In the genomic region with DNA sequence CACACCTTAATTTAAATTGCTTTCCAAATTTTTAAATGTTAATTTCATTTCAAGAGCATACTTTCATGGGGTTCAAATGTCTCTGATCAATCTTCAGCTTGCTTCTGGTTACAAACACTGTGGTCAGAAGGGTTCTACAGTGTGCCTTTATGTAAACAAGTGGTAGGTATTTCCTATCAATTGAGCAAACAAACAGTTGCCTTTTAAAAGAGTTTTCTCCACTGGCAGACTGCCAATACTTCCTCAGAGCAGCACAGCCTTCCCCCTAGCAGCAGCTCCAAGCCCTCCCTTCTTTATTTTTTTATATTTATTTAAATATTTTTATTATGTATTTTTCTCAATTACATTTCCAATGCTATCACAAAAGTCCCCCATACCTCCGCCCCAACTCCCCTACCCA, we compare ENCODE assay signal across 20 mouse cellular contexts.
A peak's percentile ranks its signal among the peaks of the same experiment; 100 is the strongest.
DNase-seq lines count a peak whose midpoint lies in the region; ATAC-seq and TF ChIP-seq lines count a peak whose summit lies in the region.
"Had no signal": no experiment of that assay in that cellular context is flagged by ENCODE, and none has a peak within 500 bp of the region (broad histone marks: within the 10 kb centered on the region; RNA-seq: fewer than 3 reads in every experiment).

No protein-coding gene starts in this region.

- no peak for TF ChIP-seq CTCF in intestine, postnatal 0 days (IDR thresholded peaks at IDR 0.05; ENCODE audit: low read depth)
- TF ChIP-seq CTCF in lung, adult 2 months (IDR thresholded peaks at IDR 0.05; ENCODE audit: insufficient read depth, low read length) = no peak

- no peak overlapping the region for H3K4me2 ChIP-seq in intestine, embryonic 15.5 days (replicated peaks)
- H3K4me2 ChIP-seq in intestine, postnatal 0 days (replicated peaks; ENCODE audit: low read depth) = no peak overlapping the region
- H3K4me2 ChIP-seq in liver, embryonic 16.5 days (ENCODE audit: low read depth, low read length) = no peak overlapping the region
- H3K4me2 ChIP-seq: embryonic facial prominence, embryonic 12.5 days; heart, embryonic 12.5 days; hindbrain, embryonic 13.5 days; midbrain, embryonic 12.5 days; neural tube, embryonic 15.5 days had no signal

- 94% methylated on average over 1 of the region's 1 CpGs for WGBS in intestine, embryonic 15.5 days
- WGBS in intestine, postnatal 0 days = 86% methylated on average over 1 of the region's 1 CpGs
- WGBS in lung, adult 2 months = 82% methylated on average over 1 of the region's 1 CpGs
- 71% methylated on average over 1 of the region's 1 CpGs for WGBS in liver, embryonic 16.5 days (ENCODE audit: insufficient replicate concordance)

- 0 out of 2 replicates have a peak, but pooled peaks have one; percentile 12 for ATAC-seq in intestine, embryonic 15.5 days
- ATAC-seq in intestine, postnatal 0 days = no peak
- peak; percentile 58; the same call in 1 of the 2 replicates for ATAC-seq in liver, embryonic 16.5 days (ENCODE audit: low read depth)

- no peaks in the 10 kb centered on the region for H3K9me3 ChIP-seq in intestine, embryonic 15.5 days
- no peaks in the 10 kb centered on the region for H3K9me3 ChIP-seq in intestine, postnatal 0 days (ENCODE audit: control insufficient read depth)
- H3K9me3 ChIP-seq in liver, embryonic 16.5 days (replicated peaks; ENCODE audit: control insufficient read depth, low read length) = no peaks in the 10 kb centered on the region
- H3K9me3 ChIP-seq: embryonic facial prominence, embryonic 12.5 days; heart, embryonic 12.5 days; hindbrain, embryonic 13.5 days; midbrain, embryonic 12.5 days; neural tube, embryonic 15.5 days had no signal

- no peaks in the 10 kb centered on the region for H3K4me1 ChIP-seq in intestine, embryonic 15.5 days (replicated peaks)
- no peaks in the 10 kb centered on the region for H3K4me1 ChIP-seq in intestine, postnatal 0 days (replicated peaks; ENCODE audit: control insufficient read depth, insufficient read depth, low read length)
- H3K4me1 ChIP-seq in lung, adult 2 months (ENCODE audit: control insufficient read depth, insufficient read depth, low read length) = no peaks in the 10 kb centered on the region
- no peaks in the 10 kb centered on the region for H3K4me1 ChIP-seq in liver, embryonic 16.5 days (ENCODE audit: control insufficient read depth, low read depth, low read length)
- H3K4me1 ChIP-seq: embryonic facial prominence, embryonic 12.5 days; heart, embryonic 12.5 days; hindbrain, embryonic 13.5 days; midbrain, embryonic 12.5 days; neural tube, embryonic 15.5 days had no signal

- no peaks in the 10 kb centered on the region for H3K36me3 ChIP-seq in intestine, embryonic 15.5 days
- H3K36me3 ChIP-seq in intestine, postnatal 0 days (ENCODE audit: control insufficient read depth, insufficient read depth) = no peaks in the 10 kb centered on the region
- no peaks in the 10 kb centered on the region for H3K36me3 ChIP-seq in liver, embryonic 16.5 days (ENCODE audit: control insufficient read depth, insufficient read depth)
- H3K36me3 ChIP-seq: embryonic facial prominence, embryonic 12.5 days; heart, embryonic 12.5 days; hindbrain, embryonic 13.5 days; midbrain, embryonic 12.5 days; neural tube, embryonic 15.5 days had no signal

- DNase-seq in lung, postnatal 36 days = peak; percentile 1
- no peak for DNase-seq in lung, adult 2 months
- no peak for DNase-seq in layer of hippocampus, postnatal 10 days (ENCODE audit: low spot score in 2 of 2)
- DNase-seq in spleen, postnatal 4 days (ENCODE audit: low spot score in 2 of 2) = no peak
- DNase-seq: cerebellum, adult 2 months; gastrocnemius, postnatal 10 days; heart, adult 11 months; heart, postnatal 14 days; kidney, adult 11 months; kidney, postnatal 10 days; lung, adult 18-20 months; spleen, adult 18-20 months had no signal

- no peak overlapping the region for H3K27ac ChIP-seq in intestine, embryonic 15.5 days
- H3K27ac ChIP-seq in intestine, postnatal 0 days (ENCODE audit: low read depth, low read length) = no peak overlapping the region
- H3K27ac ChIP-seq in liver, embryonic 16.5 days (ENCODE audit: low read length) = no peak overlapping the region
- H3K27ac ChIP-seq: embryonic facial prominence, embryonic 12.5 days; hindbrain, embryonic 13.5 days; midbrain, embryonic 12.5 days; neural tube, embryonic 15.5 days had no signal

- no peak for TF ChIP-seq POLR2A in lung, adult 2 months (IDR thresholded peaks at IDR 0.05; ENCODE audit: borderline replicate concordance, extremely low read depth, low read depth, low read length)

- no peaks in the 10 kb centered on the region for H3K27me3 ChIP-seq in intestine, embryonic 15.5 days (replicated peaks)
- H3K27me3 ChIP-seq in intestine, postnatal 0 days (replicated peaks; ENCODE audit: control insufficient read depth, insufficient read depth, low read length) = no peaks in the 10 kb centered on the region
- H3K27me3 ChIP-seq in liver, embryonic 16.5 days (ENCODE audit: control insufficient read depth, insufficient read depth, low read depth, low read length) = no peaks in the 10 kb centered on the region
- H3K27me3 ChIP-seq: embryonic facial prominence, embryonic 12.5 days; heart, embryonic 12.5 days; hindbrain, embryonic 13.5 days; midbrain, embryonic 12.5 days; neural tube, embryonic 15.5 days had no signal

- H3K4me3 ChIP-seq in intestine, embryonic 15.5 days (replicated peaks) = no peak overlapping the region
- H3K4me3 ChIP-seq in intestine, postnatal 0 days (ENCODE audit: low read depth, low read length) = no peak overlapping the region
- no peak overlapping the region for H3K4me3 ChIP-seq in lung, adult 2 months (replicated peaks; ENCODE audit: extremely low read depth, low read depth, low read length)
- no peak overlapping the region for H3K4me3 ChIP-seq in liver, embryonic 16.5 days (ENCODE audit: low read depth, low read length)
- H3K4me3 ChIP-seq: embryonic facial prominence, embryonic 12.5 days; heart, embryonic 12.5 days; hindbrain, embryonic 13.5 days; midbrain, embryonic 12.5 days; neural tube, embryonic 15.5 days had no signal

- H3K9ac ChIP-seq in intestine, embryonic 15.5 days = no peak overlapping the region
- H3K9ac ChIP-seq in intestine, postnatal 0 days (ENCODE audit: low read depth, low read length) = no peak overlapping the region
- H3K9ac ChIP-seq in liver, embryonic 16.5 days (ENCODE audit: low read depth, low read length) = no peak overlapping the region
- H3K9ac ChIP-seq: embryonic facial prominence, embryonic 12.5 days; heart, embryonic 12.5 days; hindbrain, embryonic 13.5 days; midbrain, embryonic 12.5 days; neural tube, embryonic 15.5 days had no signal
